Mouse (Mus musculus) layer of hippocampus, postnatal 25 days (tissue): Measurements from ENCODE around the gene Gm36079. TPM values are rescaled to one million over a fixed set of nuclear protein-coding genes. Genes with fewer than 3 reads are reported as not detected.
"Not testable (repeated sequence)": the region's sequence is repeated elsewhere in the genome, so short reads cannot be mapped to it uniquely, and the experiment has no call there.

ENCODE experiments used
- DNase-seq, 2 experiments: peaks; one replicate each; pipeline ENCODE4 v3.0.0; 2022; ENCODE audit warnings: mixed read lengths in 2 of 2, low spot score in 1 of 2; ENCODE audit errors: extremely low spot score in 1 of 2
- total RNA-seq, 2 experiments: library from RNA; stranded (reverse); gene quantifications; 2 replicates each; pipeline ENCODE4 v1.2.3; 2021

Gm36079 gene
- total RNA-seq, 2 experiments from 2014 or later: not detected

GRCm38 (mm10) chr13:120024581-120024980 is 2.2 kb downstream of the Gm36079 start:
- not testable (repeated sequence) for DNase-seq

GRCm38 (mm10) chr13:120021477-120021876 is 5.3 kb downstream of the Gm36079 start:
- DNase-seq: not testable (repeated sequence)

DNA sequence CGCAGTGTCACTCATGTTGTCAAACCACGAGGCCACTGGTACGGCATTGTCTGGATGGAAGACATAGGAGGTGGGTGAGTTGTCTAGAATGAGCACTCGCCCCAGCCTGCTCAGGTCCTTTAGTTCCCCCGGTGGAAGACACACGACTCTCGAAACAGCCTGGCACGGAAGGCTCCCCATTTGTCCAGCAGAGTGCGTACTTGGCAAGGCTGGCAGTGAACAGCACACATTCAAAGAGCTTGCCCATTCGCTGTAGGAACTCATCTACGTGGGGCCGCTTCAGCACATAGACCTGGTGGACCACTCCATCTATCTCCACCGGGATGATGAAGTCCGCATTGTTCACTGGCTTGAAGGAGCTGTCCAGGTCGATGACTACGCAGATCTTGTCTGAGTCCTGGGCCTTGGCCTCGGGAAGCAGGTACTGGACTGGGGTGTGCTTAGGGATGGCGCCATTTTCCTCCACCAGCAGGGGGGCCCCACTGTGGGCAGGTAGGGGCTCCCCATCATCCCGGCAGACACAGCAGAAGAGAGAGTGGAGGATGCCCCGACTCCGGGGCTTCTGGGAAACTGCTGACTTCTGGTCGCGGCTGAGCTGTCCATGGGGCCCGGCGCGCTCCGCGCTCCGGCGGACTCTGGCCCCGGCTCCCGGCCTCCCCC is 11.3 kb downstream of the Gm36079 start:
- DNase-seq: not testable (repeated sequence)

DNA sequence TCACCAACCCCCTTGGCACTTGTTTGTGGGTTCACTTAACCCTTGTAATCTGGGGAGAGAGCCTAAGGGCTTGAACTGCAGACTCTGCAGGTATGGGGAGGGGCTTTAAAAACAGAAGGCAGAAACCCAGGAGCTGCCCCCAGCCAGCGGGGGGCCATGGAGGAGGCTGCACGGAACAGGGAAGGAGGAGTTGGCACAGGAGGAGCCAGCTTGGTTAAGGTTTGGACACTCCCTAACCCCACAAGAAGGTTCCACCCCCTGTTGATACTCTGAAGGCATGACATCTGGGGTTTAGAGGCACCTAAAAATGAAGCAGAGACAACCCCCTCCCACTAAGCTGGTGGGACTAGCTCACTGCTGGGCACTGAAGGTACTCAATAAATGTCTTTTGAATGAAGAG is 12.8 kb downstream of the Gm36079 start:
- DNase-seq: not testable (repeated sequence)

DNA sequence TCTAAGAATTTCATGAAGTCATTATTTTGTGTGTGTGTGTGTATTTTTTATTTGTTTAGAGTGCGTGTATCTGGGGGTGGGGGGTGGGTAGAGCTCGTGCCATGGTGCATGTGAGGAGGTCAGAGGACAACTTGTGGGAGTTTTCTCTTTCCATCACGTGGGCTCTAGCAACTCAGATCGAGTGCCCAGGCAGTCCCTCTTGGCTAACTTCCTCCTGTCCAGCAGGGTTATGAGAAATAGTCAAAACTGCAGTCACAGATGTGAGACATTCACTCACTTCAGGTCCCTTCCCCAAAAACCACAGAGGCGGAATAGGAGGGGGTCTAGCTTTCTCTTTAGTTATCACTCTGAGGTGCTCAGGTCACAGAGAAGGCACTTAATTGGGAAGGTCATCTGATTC is 13.3 kb downstream of the Gm36079 start:
- not testable (repeated sequence) for DNase-seq

GRCm38 (mm10) chr13:120010068-120010467 is 16.7 kb downstream of the Gm36079 start:
- not testable (repeated sequence) for DNase-seq

GRCm38 (mm10) chr13:119999215-119999614 is 27.6 kb downstream of the Gm36079 start:
- DNase-seq: not testable (repeated sequence)

DNA sequence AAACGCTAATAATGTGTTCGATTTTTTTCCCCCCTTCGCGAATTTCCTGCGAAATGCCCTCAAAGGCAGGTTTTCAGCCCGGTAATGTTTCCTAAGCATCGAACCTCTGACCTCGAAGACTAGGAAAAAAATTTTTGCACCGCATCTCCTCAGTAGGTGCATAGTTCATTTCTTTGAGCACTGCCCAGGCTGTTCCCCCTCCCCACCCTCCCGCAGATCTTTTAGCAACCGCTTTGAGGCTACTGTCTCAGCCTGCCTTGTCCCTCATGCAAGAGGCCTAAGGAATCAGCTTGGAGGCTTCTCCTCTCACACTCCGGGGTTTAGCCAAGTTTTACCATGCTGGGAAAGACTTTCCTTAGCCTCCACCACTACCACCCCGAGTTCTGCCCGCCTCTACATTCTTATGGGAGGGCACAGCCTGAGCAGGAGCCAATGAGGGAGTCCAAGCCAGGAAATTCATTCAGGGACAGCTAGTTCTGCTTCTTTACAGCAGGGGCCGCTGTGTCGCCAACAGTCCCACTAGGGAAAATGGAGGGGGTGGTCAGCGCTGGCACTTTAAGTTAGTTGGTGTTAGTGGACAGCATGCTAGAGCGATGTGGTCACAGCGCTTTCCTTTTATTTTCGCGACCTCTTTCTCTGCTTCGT is 28.2 kb downstream of the Gm36079 start:
- not testable (repeated sequence) for DNase-seq

- DNase-seq: not testable (repeated sequence)
These were observed 34.8 kb downstream of the Gm36079 start for GRCm38 (mm10) chr13:119991917-119992496.

GRCm38 (mm10) chr13:119991264-119991663 is 35.5 kb downstream of the Gm36079 start:
- not testable (repeated sequence) for DNase-seq

Other genes starting within 250 kb of the Gm36079 start
- 10 to 100 TPM; 38.3 to 42.1 TPM for gene Zfp131, start 236.1 kb downstream of the Gm36079 start, total RNA-seq
- not detected for gene AF067063, start 196.8 kb downstream of the Gm36079 start, total RNA-seq
- gene D13Ertd608e, start 191.0 kb downstream of the Gm36079 start, total RNA-seq: not detected
- gene Tcstv1, start 132.2 kb downstream of the Gm36079 start, total RNA-seq: not detected
- not detected for gene Gm21761, start 97.7 kb downstream of the Gm36079 start, total RNA-seq
- not detected for gene B020031M17Rik, start 76.2 kb downstream of the Gm36079 start, total RNA-seq
- not detected for gene Gm21188, start 25.2 kb upstream of the Gm36079 start, total RNA-seq
- not detected for gene Gm20767, start 113.2 kb upstream of the Gm36079 start, total RNA-seq
- not detected for gene Gm21818, start 145.4 kb upstream of the Gm36079 start, total RNA-seq
- not detected for gene Gm21762, start 188.9 kb upstream of the Gm36079 start, total RNA-seq
- gene Gm21731, start 212.1 kb upstream of the Gm36079 start, total RNA-seq: not detected
- not detected for gene AF067061, start 236.1 kb upstream of the Gm36079 start, total RNA-seq